Mouse (Mus musculus): ENCODE data around the gene Cnn2. TPM values are rescaled to one million over a fixed set of nuclear protein-coding genes. Genes with fewer than 3 reads are reported as not detected.

Cnn2 gene
- total and polyA plus RNA-seq, 2 experiments from 2014 or later: 16.4 to 17.2 TPM

DNA sequence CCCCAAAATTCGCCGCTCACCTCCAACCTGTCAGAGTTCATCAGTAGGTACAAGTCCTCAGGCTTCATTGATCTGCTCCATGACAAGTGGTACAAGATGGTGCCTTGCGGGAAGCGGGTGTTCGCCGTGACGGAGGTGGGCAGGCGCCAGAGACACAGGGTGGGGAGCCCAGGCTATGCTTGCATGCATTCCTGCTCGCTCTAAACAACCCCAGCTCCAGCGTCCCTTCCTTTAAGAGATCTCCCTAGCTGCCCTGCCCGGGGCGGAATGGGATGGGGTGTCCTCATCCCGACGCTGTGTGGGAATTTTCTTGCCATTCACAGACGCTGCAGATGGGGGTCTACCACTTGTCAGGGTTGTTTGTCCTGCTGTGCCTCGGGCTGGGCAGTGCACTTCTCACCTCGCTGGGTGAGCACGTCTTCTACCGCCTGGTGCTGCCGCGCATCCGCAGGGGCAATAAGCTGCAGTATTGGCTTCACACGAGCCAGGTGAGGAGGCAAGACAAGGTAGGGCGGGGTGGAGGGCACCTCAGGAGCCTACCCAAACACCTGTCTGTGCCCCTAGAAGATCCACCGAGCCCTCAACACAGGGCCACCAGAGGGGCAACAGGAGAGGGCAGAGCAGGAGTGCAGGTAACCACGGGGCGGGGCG is 12.2 kb upstream of the Cnn2 start:
- Histone ChIP-seq H3K4me3 (ENCODE audit: low read length) (no peak overlapping the region), H3K4me1 (ENCODE audit: insufficient read depth, low read length) (peaks cover under 1% of the 10 kb centered on the region; the same call in 1 of the 2 replicates), H3K4me2 (ENCODE audit: low read depth, low read length) (no peak overlapping the region), H3K36me3 (ENCODE audit: insufficient read depth, low read length) (peaks cover 24% of the 10 kb centered on the region; the same call in 1 of the 2 replicates), H3K9me3 (ENCODE audit: low read length) (no peaks in the 10 kb centered on the region), H3K27ac (no peak overlapping the region), H3K9ac (replicated peaks; ENCODE audit: low read length) (no peak overlapping the region), H3K27me3 (ENCODE audit: insufficient read depth, low read length) (peaks cover 2% of the 10 kb centered on the region; the same call in 1 of the 2 replicates)
- DNase-seq (ENCODE audit: low spot score) (no peak), ATAC-seq (no peak)
- WGBS: 86% methylated on average over 27 of the region's 28 CpGs
- no peak for TF ChIP-seq CTCF (IDR thresholded peaks at IDR 0.05; ENCODE audit: low read depth)

DNA sequence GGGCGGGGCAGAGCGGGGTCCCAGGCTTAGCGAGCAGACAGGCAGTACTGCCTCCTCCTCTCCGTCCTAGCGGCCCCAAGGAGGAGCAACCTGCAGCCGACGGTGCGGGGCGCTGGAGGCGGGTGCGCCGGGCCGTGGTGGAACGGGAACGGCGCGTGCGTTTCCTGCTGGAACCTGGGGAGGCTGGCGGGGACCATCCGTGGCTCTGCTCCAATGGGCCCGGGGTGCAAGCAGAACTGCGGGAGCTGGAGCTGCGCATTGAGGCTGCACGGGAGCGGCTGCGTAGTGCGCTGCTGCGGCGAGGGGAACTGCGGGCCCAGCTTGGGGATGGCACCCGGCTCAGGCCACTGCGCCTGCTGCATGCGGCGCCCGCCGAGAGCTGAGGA is 11.7 kb upstream of the Cnn2 start:
- no peak for TF ChIP-seq CTCF (IDR thresholded peaks at IDR 0.05; ENCODE audit: low read depth)
- H3K9ac ChIP-seq (replicated peaks; ENCODE audit: low read length): no peak overlapping the region
- H3K27me3 ChIP-seq (ENCODE audit: insufficient read depth, low read length): no peaks in the 10 kb centered on the region
- H3K36me3 ChIP-seq (ENCODE audit: insufficient read depth, low read length): peaks cover 24% of the 10 kb centered on the region; the same call in 1 of the 2 replicates
- no peak overlapping the region for H3K4me2 ChIP-seq (ENCODE audit: low read depth, low read length)
- H3K9me3 ChIP-seq (ENCODE audit: low read length): no peaks in the 10 kb centered on the region
- no peak for DNase-seq (ENCODE audit: low spot score)
- WGBS: 75% methylated on average over 33 of the region's 36 CpGs
- H3K4me3 ChIP-seq (ENCODE audit: low read length): no peak overlapping the region
- H3K27ac ChIP-seq: no peak overlapping the region
- no peak for ATAC-seq
- H3K4me1 ChIP-seq (ENCODE audit: insufficient read depth, low read length): 0 out of 2 replicates have a peak, but pooled peaks cover 1% of the 10 kb centered on the region

GRCm38 (mm10) chr10:79977324-79977723 is 11.1 kb upstream of the Cnn2 start:
- H3K27ac ChIP-seq: no peak overlapping the region
- no peak overlapping the region for H3K4me2 ChIP-seq (ENCODE audit: low read depth, low read length)
- 87% methylated on average over 28 of the region's 28 CpGs for WGBS
- H3K4me3 ChIP-seq (ENCODE audit: low read length): no peak overlapping the region
- peaks cover 24% of the 10 kb centered on the region; the same call in 1 of the 2 replicates for H3K36me3 ChIP-seq (ENCODE audit: insufficient read depth, low read length)
- DNase-seq (ENCODE audit: low spot score) (no peak), ATAC-seq (no peak)
- H3K9ac ChIP-seq (replicated peaks; ENCODE audit: low read length): no peak overlapping the region
- no peaks in the 10 kb centered on the region for H3K27me3 ChIP-seq (ENCODE audit: insufficient read depth, low read length)
- 0 out of 2 replicates have a peak, but pooled peaks cover 3% of the 10 kb centered on the region for H3K4me1 ChIP-seq (ENCODE audit: insufficient read depth, low read length)
- no peaks in the 10 kb centered on the region for H3K9me3 ChIP-seq (ENCODE audit: low read length)
- TF ChIP-seq CTCF (IDR thresholded peaks at IDR 0.05; ENCODE audit: low read depth): no peak

GRCm38 (mm10) chr10:79978061-79978460 is 10.3 kb upstream of the Cnn2 start:
- ATAC-seq: no peak
- Histone ChIP-seq H3K36me3 (ENCODE audit: insufficient read depth, low read length) (peaks cover 24% of the 10 kb centered on the region; the same call in 1 of the 2 replicates), H3K27me3 (ENCODE audit: insufficient read depth, low read length) (no peaks in the 10 kb centered on the region), H3K4me2 (ENCODE audit: low read depth, low read length) (no peak overlapping the region), H3K4me1 (ENCODE audit: insufficient read depth, low read length) (peaks cover 10% of the 10 kb centered on the region), H3K9ac (replicated peaks; ENCODE audit: low read length) (no peak overlapping the region), H3K4me3 (ENCODE audit: low read length) (no peak overlapping the region), H3K27ac (no peak overlapping the region), H3K9me3 (ENCODE audit: low read length) (no peaks in the 10 kb centered on the region)
- TF ChIP-seq CTCF (IDR thresholded peaks at IDR 0.05; ENCODE audit: low read depth): no peak
- WGBS: 94% methylated on average over 20 of the region's 21 CpGs
- no peak for DNase-seq (ENCODE audit: low spot score)

- WGBS: 92% methylated on average over 22 of the region's 22 CpGs
- TF ChIP-seq CTCF (IDR thresholded peaks at IDR 0.05; ENCODE audit: low read depth): no peak
These were observed 8.8 kb upstream of the Cnn2 start for GRCm38 (mm10) chr10:79979401-79980155.

GRCm38 (mm10) chr10:79983205-79983604 is 5.2 kb upstream of the Cnn2 start:
- 71% methylated on average over 5 of the region's 5 CpGs for WGBS
- H3K27ac ChIP-seq: peak overlapping the region; percentile 97; the same call in 1 of the 2 replicates
- ATAC-seq: no peak

More at GRCm38 (mm10) chr10:79979401-79980155, 8.8 kb upstream of the Cnn2 start:
- Histone ChIP-seq H3K36me3 (ENCODE audit: insufficient read depth, low read length) (peaks cover 24% of the 10 kb centered on the region; the same call in 1 of the 2 replicates), H3K9ac (replicated peaks; ENCODE audit: low read length) (no peak overlapping the region), H3K4me2 (ENCODE audit: low read depth, low read length) (no peak overlapping the region), H3K27ac (no peak overlapping the region), H3K4me3 (ENCODE audit: low read length) (no peak overlapping the region), H3K9me3 (ENCODE audit: low read length) (no peaks in the 10 kb centered on the region), H3K27me3 (ENCODE audit: insufficient read depth, low read length) (no peaks in the 10 kb centered on the region), H3K4me1 (ENCODE audit: insufficient read depth, low read length) (peaks cover 14% of the 10 kb centered on the region)
- no peak for ATAC-seq
- no peak for DNase-seq (ENCODE audit: low spot score)

More at GRCm38 (mm10) chr10:79983205-79983604, 5.2 kb upstream of the Cnn2 start:
- peaks cover 21% of the 10 kb centered on the region for H3K4me1 ChIP-seq (ENCODE audit: insufficient read depth, low read length)
- no peaks in the 10 kb centered on the region for H3K9me3 ChIP-seq (ENCODE audit: low read length)
- peak overlapping the region; percentile 68 for H3K4me2 ChIP-seq (ENCODE audit: low read depth, low read length)
- peak overlapping the region; percentile 68 for H3K4me3 ChIP-seq (ENCODE audit: low read length)
- TF ChIP-seq CTCF (IDR thresholded peaks at IDR 0.05; ENCODE audit: low read depth): no peak
- peaks cover 3% of the 10 kb centered on the region; the same call in 1 of the 2 replicates for H3K27me3 ChIP-seq (ENCODE audit: insufficient read depth, low read length)
- DNase-seq (ENCODE audit: low spot score): no peak
- peak overlapping the region; percentile 87 for H3K9ac ChIP-seq (replicated peaks; ENCODE audit: low read length)
- H3K36me3 ChIP-seq (ENCODE audit: insufficient read depth, low read length): peaks cover 10% of the 10 kb centered on the region; the same call in 1 of the 2 replicates

Data from hindbrain, postnatal 0 days (tissue).